Mouse (Mus musculus): Measurements from ENCODE around the gene Tead1. TPM values are rescaled to one million over a fixed set of nuclear protein-coding genes. Genes with fewer than 3 reads are reported as not detected.
A peak's percentile ranks its signal among the peaks of the same experiment; 100 is the strongest.

Gene Tead1
- polyA plus RNA-seq, 1 experiment = 7.2 TPM

DNA sequence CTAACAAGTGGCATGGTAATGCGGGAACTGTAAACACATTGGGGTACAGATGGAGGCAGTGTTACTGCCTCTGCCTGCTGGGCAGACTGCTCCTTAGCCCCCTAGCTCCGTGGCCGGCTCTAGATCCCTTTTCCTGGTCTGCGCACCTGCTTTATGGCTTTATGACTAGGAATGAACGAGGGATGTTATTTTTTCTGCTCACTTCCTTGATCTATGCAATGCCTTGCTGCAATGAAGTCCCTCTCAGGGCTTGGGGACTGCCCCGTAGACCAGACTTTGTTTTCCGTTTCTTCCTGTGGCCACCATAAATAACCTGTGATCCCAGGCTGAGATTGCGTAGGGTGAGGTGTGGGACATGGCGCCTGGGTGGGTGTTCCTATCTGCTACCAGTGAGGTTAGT is 26.8 kb downstream of the Tead1 start:
- WGBS = 89% methylated on average over 9 of the region's 9 CpGs
- DNase-seq = no peak
- no peak overlapping the region for H3K27ac ChIP-seq (ENCODE audit: insufficient read depth, low read length)
- TF ChIP-seq CTCF (IDR thresholded peaks at IDR 0.05; ENCODE audit: borderline replicate concordance, insufficient read depth, low read depth, low read length) (no peak), POLR2A (IDR thresholded peaks at IDR 0.05; ENCODE audit: borderline replicate concordance, insufficient read depth, low read length) (no peak)
- no peaks in the 10 kb centered on the region for H3K27me3 ChIP-seq (ENCODE audit: control insufficient read depth, insufficient read depth, low read length)
- peaks cover 6% of the 10 kb centered on the region; the same call in 1 of the 2 replicates for H3K4me1 ChIP-seq (ENCODE audit: control insufficient read depth, insufficient read depth, low read length)
- no peak overlapping the region for H3K4me3 ChIP-seq (replicated peaks; ENCODE audit: insufficient read depth, low read depth, low read length)

DNA sequence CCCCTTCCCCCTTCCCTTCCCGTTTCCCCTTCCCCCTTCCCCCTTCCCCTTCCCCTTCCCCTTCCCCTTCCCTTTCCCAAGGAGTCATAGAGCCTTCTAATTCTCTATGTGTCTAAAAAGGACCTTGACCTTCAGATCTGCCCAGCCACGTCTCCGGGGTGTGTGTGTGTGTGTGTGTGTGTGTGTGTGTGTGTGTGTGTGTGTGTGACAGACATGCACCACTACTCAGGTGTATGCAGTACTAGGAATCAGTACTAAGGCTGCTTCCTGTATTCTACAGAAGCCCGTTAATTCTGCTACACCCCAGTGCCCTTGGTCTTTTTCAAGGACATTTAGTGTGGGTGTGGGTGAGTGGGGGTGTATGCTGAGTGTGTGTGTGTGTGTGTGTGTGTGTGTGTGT is 27.6 kb downstream of the Tead1 start:
- no peak for DNase-seq
- no peaks in the 10 kb centered on the region for H3K27me3 ChIP-seq (ENCODE audit: control insufficient read depth, insufficient read depth, low read length)
- peaks cover 6% of the 10 kb centered on the region; the same call in 1 of the 2 replicates for H3K4me1 ChIP-seq (ENCODE audit: control insufficient read depth, insufficient read depth, low read length)
- TF ChIP-seq CTCF (IDR thresholded peaks at IDR 0.05; ENCODE audit: borderline replicate concordance, insufficient read depth, low read depth, low read length) = no peak
- no peak for TF ChIP-seq POLR2A (IDR thresholded peaks at IDR 0.05; ENCODE audit: borderline replicate concordance, insufficient read depth, low read length)
- no peak overlapping the region for H3K4me3 ChIP-seq (replicated peaks; ENCODE audit: insufficient read depth, low read depth, low read length)
- no peak overlapping the region for H3K27ac ChIP-seq (ENCODE audit: insufficient read depth, low read length)
- WGBS = 82% methylated on average over 3 of the region's 4 CpGs

- DNase-seq = no peak
- WGBS = 56% methylated on average over 7 of the region's 7 CpGs
- H3K27me3 ChIP-seq (ENCODE audit: control insufficient read depth, insufficient read depth, low read length) = no peaks in the 10 kb centered on the region
- no peak for TF ChIP-seq CTCF (IDR thresholded peaks at IDR 0.05; ENCODE audit: borderline replicate concordance, insufficient read depth, low read depth, low read length)
- no peak for TF ChIP-seq POLR2A (IDR thresholded peaks at IDR 0.05; ENCODE audit: borderline replicate concordance, insufficient read depth, low read length)
- peaks cover 16% of the 10 kb centered on the region for H3K4me1 ChIP-seq (ENCODE audit: control insufficient read depth, insufficient read depth, low read length)
- H3K27ac ChIP-seq (ENCODE audit: insufficient read depth, low read length) = no peak overlapping the region
- H3K4me3 ChIP-seq (replicated peaks; ENCODE audit: insufficient read depth, low read depth, low read length) = no peak overlapping the region
These were observed 31.4 kb downstream of the Tead1 start for GRCm38 (mm10) chr7:112710409-112711107.

GRCm38 (mm10) chr7:112711977-112712376 is 32.9 kb downstream of the Tead1 start:
- H3K4me1 ChIP-seq (ENCODE audit: control insufficient read depth, insufficient read depth, low read length) = peaks cover 19% of the 10 kb centered on the region
- TF ChIP-seq CTCF (IDR thresholded peaks at IDR 0.05; ENCODE audit: borderline replicate concordance, insufficient read depth, low read depth, low read length) (no peak), POLR2A (IDR thresholded peaks at IDR 0.05; ENCODE audit: borderline replicate concordance, insufficient read depth, low read length) (no peak)
- WGBS = 94% methylated on average over 5 of the region's 5 CpGs
- H3K27me3 ChIP-seq (ENCODE audit: control insufficient read depth, insufficient read depth, low read length) = no peaks in the 10 kb centered on the region
- H3K4me3 ChIP-seq (replicated peaks; ENCODE audit: insufficient read depth, low read depth, low read length) = no peak overlapping the region
- H3K27ac ChIP-seq (ENCODE audit: insufficient read depth, low read length) = no peak overlapping the region
- DNase-seq = no peak

- no peaks in the 10 kb centered on the region for H3K27me3 ChIP-seq (ENCODE audit: control insufficient read depth, insufficient read depth, low read length)
- 33% methylated on average over 5 of the region's 5 CpGs for WGBS
- TF ChIP-seq CTCF (IDR thresholded peaks at IDR 0.05; ENCODE audit: borderline replicate concordance, insufficient read depth, low read depth, low read length) (0 out of 2 replicates have a peak, but pooled peaks have one; percentile 25), POLR2A (IDR thresholded peaks at IDR 0.05; ENCODE audit: borderline replicate concordance, insufficient read depth, low read length) (no peak)
- no peak overlapping the region for H3K27ac ChIP-seq (ENCODE audit: insufficient read depth, low read length)
- H3K4me1 ChIP-seq (ENCODE audit: control insufficient read depth, insufficient read depth, low read length) = peaks cover 25% of the 10 kb centered on the region
- DNase-seq = peak in 1 of 2 experiments; percentile 36
- no peak overlapping the region for H3K4me3 ChIP-seq (replicated peaks; ENCODE audit: insufficient read depth, low read depth, low read length)
These were observed 34.4 kb downstream of the Tead1 start for GRCm38 (mm10) chr7:112713509-112713908.

GRCm38 (mm10) chr7:112714783-112715182 is 35.7 kb downstream of the Tead1 start:
- Histone ChIP-seq H3K27me3 (ENCODE audit: control insufficient read depth, insufficient read depth, low read length) (no peaks in the 10 kb centered on the region), H3K4me3 (replicated peaks; ENCODE audit: insufficient read depth, low read depth, low read length) (no peak overlapping the region), H3K27ac (ENCODE audit: insufficient read depth, low read length) (no peak overlapping the region), H3K4me1 (ENCODE audit: control insufficient read depth, insufficient read depth, low read length) (peaks cover 25% of the 10 kb centered on the region)
- DNase-seq = no peak
- WGBS = 79% methylated on average over 6 of the region's 6 CpGs
- TF ChIP-seq CTCF (IDR thresholded peaks at IDR 0.05; ENCODE audit: borderline replicate concordance, insufficient read depth, low read depth, low read length) (no peak), POLR2A (IDR thresholded peaks at IDR 0.05; ENCODE audit: borderline replicate concordance, insufficient read depth, low read length) (no peak)

GRCm38 (mm10) chr7:112716701-112717100 is 37.6 kb downstream of the Tead1 start:
- TF ChIP-seq CTCF (IDR thresholded peaks at IDR 0.05; ENCODE audit: borderline replicate concordance, insufficient read depth, low read depth, low read length) (no peak), POLR2A (IDR thresholded peaks at IDR 0.05; ENCODE audit: borderline replicate concordance, insufficient read depth, low read length) (no peak)
- 21% methylated on average over 6 of the region's 6 CpGs for WGBS
- Histone ChIP-seq H3K4me1 (ENCODE audit: control insufficient read depth, insufficient read depth, low read length) (peaks cover 27% of the 10 kb centered on the region), H3K4me3 (replicated peaks; ENCODE audit: insufficient read depth, low read depth, low read length) (no peak overlapping the region), H3K27me3 (ENCODE audit: control insufficient read depth, insufficient read depth, low read length) (no peaks in the 10 kb centered on the region), H3K27ac (ENCODE audit: insufficient read depth, low read length) (no peak overlapping the region)
- peak; percentile 40 to 68 for DNase-seq

DNA sequence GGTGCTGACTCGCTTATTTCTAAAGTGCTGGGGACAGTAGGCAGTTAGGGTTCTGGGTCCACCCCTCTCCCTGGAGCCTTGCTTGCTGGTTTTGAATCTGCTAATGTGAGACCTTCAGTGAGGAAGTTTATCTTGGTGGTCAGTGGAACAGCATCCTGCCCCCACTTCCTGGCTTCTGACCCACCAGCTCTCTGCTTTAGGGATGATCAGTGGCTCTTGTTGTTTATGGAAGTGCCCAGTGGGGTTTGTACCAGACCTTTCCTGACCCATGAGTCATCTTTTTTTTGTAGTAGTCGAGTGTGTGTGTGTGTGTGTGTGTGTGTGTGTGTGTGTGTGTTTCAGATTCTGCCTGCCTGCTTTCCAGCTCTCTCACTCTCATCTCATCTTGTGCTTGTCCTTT is 38.6 kb downstream of the Tead1 start:
- Histone ChIP-seq H3K27me3 (ENCODE audit: control insufficient read depth, insufficient read depth, low read length) (no peaks in the 10 kb centered on the region), H3K4me1 (ENCODE audit: control insufficient read depth, insufficient read depth, low read length) (peaks cover 27% of the 10 kb centered on the region), H3K4me3 (replicated peaks; ENCODE audit: insufficient read depth, low read depth, low read length) (no peak overlapping the region), H3K27ac (ENCODE audit: insufficient read depth, low read length) (no peak overlapping the region)
- TF ChIP-seq POLR2A (IDR thresholded peaks at IDR 0.05; ENCODE audit: borderline replicate concordance, insufficient read depth, low read length) (no peak), CTCF (IDR thresholded peaks at IDR 0.05; ENCODE audit: borderline replicate concordance, insufficient read depth, low read depth, low read length) (no peak)
- 71% methylated on average over 2 of the region's 2 CpGs for WGBS
- no peak for DNase-seq
